Mouse (Mus musculus) heart, adult 2 months (tissue): ENCODE measurements around the gene Rps6kc1.

ENCODE experiments used
- CTCF ChIP-seq: fragments of 200-600 bp; IDR thresholded peaks from 2 replicates; pipeline ENCODE4 v1.8.1; 2022; ENCODE audit warnings: antibody characterized with exemption, mild to moderate bottlenecking, moderate library complexity
- POLR2A ChIP-seq: fragments of 200-500 bp; IDR thresholded peaks from 2 replicates; pipeline ENCODE4 v1.6.1; 2011; ENCODE audit warnings: mild to moderate bottlenecking, low read depth, low read length, control low read depth; ENCODE audit not compliant: insufficient read depth

GRCm38 (mm10) chr1:190713848-190714247 is 197.7 kb downstream of the Rps6kc1 start:
- TF ChIP-seq CTCF (no peak), POLR2A (no peak)
